Mouse (Mus musculus) left cerebral cortex, adult 8-10 months (tissue): ENCODE data around the gene Smim1. TPM values are rescaled to one million over a fixed set of nuclear protein-coding genes. Genes with fewer than 3 reads are reported as not detected.

Experiments
- DNase-seq, 2 experiments: peaks; one replicate each; pipeline ENCODE4 v3.0.0; 2022; ENCODE audit warnings: low spot score in 2 of 2
- total RNA-seq, 4 experiments: library from RNA; stranded (reverse); gene quantifications; 2 replicates each; pipeline ENCODE4 v1.2.4; 2022

Smim1 gene
- total RNA-seq: 10 to 100 TPM; 11.7 to 21.4 (median 16.5) TPM

DNA sequence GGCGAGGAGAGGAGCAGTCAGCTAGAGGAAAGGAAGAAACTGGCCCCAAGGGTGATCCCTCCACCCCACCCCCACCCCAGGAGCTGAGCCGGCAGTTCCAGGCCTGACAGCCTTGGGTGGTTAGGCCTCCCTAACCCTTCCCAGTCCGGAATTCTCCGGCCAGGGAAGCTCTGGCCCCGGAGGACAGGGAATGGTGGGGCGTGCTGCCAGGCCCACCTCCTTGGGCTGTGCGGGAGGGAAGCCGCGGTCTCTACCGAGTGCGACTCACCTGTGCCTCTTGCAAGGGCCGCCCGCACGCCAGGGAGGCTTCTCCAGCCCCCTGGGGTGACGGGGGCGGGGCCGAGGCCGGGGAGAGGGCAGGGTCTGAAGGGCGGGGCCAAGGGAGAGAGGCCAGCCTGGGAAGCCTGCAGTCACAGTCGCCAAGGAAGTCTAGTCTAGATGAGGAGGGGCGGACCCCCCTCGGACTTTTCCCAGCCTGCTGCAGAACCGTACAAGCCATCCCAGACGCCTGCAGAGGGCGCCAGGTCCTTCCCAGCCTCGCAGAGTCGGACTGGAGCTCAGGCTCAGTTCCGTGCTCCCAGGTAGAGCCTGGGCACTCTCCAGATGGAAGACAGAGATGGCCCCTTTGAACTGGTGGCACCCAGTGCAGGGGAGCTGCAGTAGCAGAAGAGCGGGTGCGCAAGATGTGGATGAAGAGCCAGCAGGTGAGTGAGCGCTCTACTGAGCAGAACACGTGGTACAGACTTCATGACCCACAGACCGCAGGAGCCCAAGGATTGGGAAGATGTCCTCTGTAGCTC, at the start of gene Smim1:
TSS of gene Smim1 (minus strand) at position 590 of the 800 bp plus-strand sequence.
- DNase-seq: peak in 1 of 2 experiments; percentile 65

DNA sequence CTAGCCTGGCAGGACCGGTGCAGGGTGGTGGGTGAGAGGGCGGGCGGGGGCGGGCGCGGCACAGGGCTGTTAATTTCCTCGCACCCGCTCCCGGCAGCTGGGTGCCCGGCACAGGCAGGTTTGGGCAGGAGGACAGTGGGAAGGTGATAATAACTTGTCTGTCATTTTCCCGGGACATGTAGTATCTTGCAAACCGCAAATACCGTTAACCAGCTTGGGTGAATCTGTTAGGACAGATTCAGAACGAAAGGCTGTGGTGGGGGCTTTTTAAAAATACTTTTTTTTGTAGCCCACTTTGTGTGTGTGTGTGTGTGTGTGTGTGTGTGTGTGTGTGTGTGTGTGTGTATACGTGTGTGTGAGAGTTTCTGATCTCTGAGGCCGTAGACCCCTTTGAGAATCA, 45.9 kb upstream of the Smim1 start:
- DNase-seq: no peak

DNA sequence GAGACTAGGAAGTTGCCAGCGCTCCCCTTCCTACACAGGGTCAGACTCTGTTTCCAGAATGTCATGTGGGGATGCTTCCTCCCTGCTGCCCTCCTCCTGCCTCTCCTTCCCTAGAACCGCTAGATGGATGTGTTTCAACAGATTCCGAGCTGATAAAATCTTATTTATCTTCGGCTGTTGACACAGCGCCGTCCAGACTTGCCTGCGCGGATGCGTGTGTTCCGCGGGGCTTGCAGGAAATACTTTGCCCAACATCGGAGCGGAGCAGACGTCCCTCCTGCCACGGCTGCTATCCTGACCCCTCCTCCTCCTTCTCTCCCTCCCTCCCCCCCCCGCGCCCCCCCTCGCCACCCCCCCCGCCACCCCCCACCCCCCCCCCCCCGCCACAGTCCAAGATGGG, 45.5 kb upstream of the Smim1 start:
- no peak for DNase-seq

GRCm38 (mm10) chr4:154070896-154071295, 44.9 kb upstream of the Smim1 start:
- no peak for DNase-seq

DNA sequence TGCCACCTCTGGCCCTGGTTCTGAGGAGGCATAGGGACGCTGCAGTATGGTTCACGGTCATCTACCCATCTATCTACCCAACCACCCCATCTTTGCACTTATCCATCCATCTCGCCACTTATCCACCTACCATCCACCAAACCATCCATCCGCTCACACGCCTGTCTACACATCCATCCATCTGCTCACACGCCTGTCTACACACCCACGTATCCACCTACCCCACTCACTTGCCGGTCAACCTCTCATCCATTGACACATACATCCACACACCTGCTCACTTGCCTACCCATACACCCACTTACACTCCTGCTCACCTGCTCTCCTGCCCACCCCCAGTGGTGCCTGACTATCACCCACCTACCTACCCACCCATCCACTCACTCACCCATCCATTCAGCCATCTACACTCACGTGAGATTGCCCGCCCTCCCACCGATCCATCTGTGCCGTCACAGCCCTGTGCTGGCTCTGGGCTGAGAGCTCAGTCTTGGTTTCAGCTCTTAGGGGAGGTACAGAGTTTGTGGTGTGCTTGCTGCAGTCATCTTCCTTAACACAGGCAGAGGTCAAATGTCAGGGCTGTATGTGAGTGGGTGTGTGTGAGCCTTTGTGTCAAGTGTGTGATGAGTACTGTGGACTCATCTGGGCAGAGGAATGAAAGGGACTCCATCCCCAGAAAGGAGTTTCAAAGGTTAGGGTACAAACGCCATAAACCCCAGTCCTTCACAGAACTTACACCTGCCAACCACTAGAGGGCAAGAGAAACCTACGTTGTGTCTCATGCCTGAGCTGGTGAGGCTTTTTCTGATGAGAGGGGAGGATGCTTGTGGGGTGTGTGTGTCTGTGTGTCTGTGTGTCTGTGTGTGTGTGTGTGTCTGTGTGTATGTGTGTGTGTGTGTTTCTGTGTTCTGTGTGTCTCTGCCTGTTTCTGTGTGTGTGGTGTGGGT, 39.1 kb upstream of the Smim1 start:
- peak in 1 of 2 experiments; percentile 50 for DNase-seq

DNA sequence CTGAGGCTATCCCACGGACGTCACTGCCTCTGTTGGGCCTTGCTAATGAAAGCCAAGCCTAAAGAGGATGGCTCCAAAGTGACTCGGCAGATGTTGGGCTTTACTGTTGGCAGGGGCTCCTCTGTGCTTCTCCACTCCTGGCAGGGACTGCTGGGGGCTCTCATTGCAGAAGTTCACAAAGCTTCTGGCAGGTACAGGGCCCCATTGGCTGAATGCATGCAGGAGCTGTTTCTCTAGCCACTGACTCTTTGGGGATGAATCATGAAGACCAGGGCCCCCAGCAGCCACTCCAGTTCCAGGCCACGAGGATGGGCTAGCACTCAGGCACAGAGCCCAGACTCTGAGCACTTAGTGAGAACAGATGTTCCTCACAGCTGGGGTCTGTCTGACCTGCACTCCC, 31.7 kb upstream of the Smim1 start:
- no peak for DNase-seq

- DNase-seq: no peak
Observed at GRCm38 (mm10) chr4:154056661-154057060, 30.6 kb upstream of the Smim1 start.

DNA sequence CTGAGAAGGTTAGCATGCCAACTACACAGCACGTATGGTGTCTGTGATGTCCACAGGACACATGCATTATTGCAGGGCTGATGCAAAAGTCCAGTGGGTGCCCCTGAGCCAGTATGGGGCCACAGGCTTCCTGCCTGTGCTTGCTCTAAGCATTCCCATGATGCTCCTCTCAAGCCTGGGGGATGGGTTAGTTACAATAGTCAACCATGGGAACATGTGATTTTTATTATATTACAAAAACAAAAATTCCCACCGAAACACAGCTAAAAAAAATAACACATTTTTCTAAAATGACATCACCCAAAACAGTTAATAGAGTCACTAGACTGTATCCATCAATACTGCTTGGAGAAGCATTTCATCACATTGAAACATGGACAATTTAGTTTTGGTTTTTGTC, 30.0 kb upstream of the Smim1 start:
- no peak for DNase-seq

GRCm38 (mm10) chr4:154055482-154055881, 29.5 kb upstream of the Smim1 start:
- no peak for DNase-seq

DNA sequence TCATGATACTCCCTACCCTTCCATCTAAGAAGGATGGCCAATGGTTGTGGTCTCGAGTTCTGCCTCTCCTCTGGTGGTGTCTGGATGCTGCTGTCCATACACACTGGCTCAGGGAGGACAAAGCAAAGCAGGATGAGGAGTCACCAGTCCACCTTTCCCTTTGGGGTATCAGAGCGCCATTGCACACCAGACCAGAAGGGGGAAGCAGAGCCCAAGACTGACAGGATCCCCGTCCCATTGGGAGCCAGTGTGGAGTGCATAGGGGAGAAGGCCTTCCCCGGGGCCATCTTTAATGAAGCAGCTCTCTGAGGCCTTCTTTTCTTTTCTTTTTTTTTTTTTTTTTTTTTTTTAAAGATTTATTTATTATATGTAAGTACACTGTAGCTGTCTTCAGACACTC, 27.0 kb upstream of the Smim1 start:
- DNase-seq: no peak

- peak in 1 of 2 experiments; percentile 33 for DNase-seq
Observed at GRCm38 (mm10) chr4:154051401-154051800, 25.4 kb upstream of the Smim1 start.

DNA sequence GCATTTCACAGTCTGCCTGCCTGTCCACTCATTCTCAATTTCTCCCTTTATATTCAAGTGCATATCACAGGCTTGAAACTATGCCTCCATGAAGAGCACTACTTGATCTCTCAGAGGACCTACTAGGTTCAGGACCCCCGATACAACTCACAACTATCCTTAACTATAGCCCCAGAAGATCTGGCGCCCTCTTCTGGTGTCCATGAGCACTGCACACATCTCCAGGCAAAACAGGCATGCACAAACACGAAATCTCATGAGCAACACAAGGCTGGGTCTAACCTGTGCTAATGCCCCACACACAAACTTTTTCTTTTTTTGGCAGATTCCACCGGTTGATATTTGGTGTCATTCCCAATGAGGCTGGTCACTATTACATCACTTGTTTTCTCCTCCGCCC, 19.8 kb upstream of the Smim1 start:
- DNase-seq: no peak

- no peak for DNase-seq
Observed at GRCm38 (mm10) chr4:154042577-154042976, 16.5 kb upstream of the Smim1 start, which contains the start of gene Ccdc27. Gene Ccdc27 (minus strand): TSS chr4:154042677.

DNA sequence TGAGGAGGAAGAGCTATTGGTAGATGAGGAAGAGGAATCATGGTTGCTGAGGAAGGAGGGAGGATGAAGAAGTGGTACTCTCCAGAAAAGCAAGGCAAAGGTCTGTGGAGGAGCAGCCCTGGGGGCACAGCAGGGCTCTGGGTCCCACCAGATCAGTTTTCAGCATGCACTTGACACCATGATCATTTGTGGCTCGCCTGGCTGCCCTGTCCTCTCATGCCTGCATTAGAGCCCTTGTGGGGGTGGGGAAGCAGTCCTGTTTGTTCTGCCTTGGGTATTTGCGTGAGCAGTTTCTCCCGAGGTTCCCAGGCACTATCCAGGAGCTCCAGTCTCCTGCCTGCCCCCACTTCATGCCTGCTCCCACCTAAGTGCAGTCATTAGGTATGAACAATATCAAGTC, 11.1 kb upstream of the Smim1 start:
- no peak for DNase-seq

DNA sequence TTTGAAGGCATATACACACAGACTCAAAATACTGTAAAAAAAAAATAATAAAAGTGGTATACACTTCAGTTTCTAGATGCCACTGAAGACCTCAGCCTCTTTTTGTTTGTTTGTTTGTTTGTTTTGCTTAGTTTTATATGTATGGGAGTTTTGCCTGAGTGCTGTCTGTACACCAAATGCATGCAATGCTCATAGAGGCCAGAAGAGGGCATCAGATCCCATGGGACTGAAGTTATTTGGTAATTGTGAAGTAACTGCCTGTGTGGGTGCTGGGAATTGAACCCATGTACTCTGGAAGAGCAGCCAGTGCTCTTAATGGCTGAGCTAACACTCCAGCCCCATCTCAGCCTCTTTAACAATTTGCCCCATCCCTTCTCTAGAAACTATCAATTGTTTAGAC, 2.6 kb upstream of the Smim1 start:
- no peak for DNase-seq

GRCm38 (mm10) chr4:154028066-154028465, 2.0 kb upstream of the Smim1 start:
- no peak for DNase-seq

GRCm38 (mm10) chr4:154026441-154026761, 371 bp upstream of the Smim1 start:
- no peak for DNase-seq

DNA sequence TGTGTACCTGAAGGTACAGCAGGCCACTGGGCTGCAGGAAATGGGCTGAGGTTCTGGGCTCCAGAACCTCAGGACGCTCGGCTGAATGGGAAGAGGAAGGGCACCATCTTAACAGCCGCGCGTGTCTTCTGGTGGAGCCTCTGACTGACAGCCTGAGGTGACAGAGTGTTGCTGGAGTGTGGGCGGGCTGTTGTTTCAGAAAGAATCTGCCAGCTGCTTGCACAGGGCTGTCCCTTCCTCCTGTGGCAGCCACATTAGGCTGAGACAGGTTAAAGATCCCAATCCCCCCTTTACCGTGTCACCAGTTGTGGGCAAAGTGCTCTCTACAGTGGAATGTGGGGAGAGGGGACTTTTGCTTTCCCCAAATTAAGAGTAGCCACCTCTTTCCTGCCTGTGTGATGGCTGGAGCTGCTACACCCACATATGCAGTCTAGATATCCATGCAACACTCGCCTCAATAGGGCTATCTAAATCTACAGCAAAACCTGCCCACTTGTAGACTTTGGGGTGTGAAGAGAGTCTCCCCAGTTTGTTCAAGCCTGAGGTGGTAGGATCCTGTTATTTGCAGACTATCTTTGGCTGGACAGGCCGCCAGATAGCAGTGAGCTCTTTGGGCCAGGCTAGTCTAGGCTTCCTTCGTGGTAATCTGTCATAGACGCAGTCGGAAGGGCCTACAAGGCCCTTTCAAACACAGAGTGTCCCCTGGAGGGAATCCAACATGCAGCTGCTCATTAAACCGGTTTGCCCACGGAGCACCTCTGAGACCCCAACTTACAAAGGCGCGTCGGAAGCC, 1.1 kb downstream of the Smim1 start:
- peak in 1 of 2 experiments; percentile 49 for DNase-seq

- peak in 1 of 2 experiments; percentile 71 for DNase-seq
Observed at GRCm38 (mm10) chr4:154023754-154024601, 2.1 kb downstream of the Smim1 start.

- no peak for DNase-seq
Observed at GRCm38 (mm10) chr4:154022844-154023243, 3.2 kb downstream of the Smim1 start.

GRCm38 (mm10) chr4:154022407-154022806, 3.6 kb downstream of the Smim1 start:
- no peak for DNase-seq
